Mouse (Mus musculus) cerebellum, adult 2 months (tissue): ENCODE results near the gene Traf1.

Experiments
- CTCF ChIP-seq: fragments of 200-500 bp; IDR thresholded peaks from 2 replicates; pipeline ENCODE4 v1.5.1; 2011; ENCODE audit warnings: low read depth, mild to moderate bottlenecking, control low read depth, low read length, moderate library complexity, borderline replicate concordance; ENCODE audit not compliant: insufficient read depth
- POLR2A ChIP-seq: fragments of 200-500 bp; IDR thresholded peaks from 2 replicates; pipeline ENCODE4 v1.6.1; 2011; ENCODE audit warnings: low read length, control low read depth, borderline replicate concordance; ENCODE audit not compliant: insufficient read depth

DNA sequence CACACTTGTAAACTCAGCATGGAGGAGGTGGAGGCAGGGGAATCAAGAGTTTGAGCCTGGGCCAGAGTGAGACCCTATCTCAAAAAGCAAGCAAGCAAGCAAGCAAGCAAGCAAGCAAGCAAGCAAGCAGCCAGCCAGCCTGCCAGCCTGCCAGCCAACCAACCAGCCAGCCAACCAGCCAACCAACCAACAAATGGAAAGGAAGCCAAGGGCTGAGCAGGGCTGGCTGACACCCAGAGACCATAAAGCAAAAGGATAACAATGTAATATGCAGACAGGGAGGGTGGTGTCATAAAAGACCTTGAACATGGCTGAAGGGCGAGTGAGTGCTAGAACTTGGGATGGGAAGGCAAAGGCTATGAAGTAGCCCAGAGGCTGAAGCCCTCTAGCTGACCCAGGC is 61.2 kb downstream of the Traf1 start:
- TF ChIP-seq CTCF: no peak
- no peak for TF ChIP-seq POLR2A
